Mouse (Mus musculus): Measurements from ENCODE around the gene Serpina9. TPM values are rescaled to one million over a fixed set of nuclear protein-coding genes. Genes with fewer than 3 reads are reported as not detected.
A peak's percentile ranks its signal among the peaks of the same experiment; 100 is the strongest.
"Not testable (repeated sequence)": the region's sequence is repeated elsewhere in the genome, so short reads cannot be mapped to it uniquely, and the experiment has no call there.

Gene Serpina9
- total RNA-seq, 2 experiments from 2014 or later: not detected

- peak; percentile 65 for ATAC-seq (ENCODE audit: poor library complexity, severe bottlenecking)
These were observed 20.6 kb downstream of the Serpina9 start for GRCm38 (mm10) chr12:103992945-103993344.

GRCm38 (mm10) chr12:103989857-103990256 is 23.7 kb downstream of the Serpina9 start, which contains the start of gene Serpina11:
Serpina11 (minus strand) TSS chr12:103989957.
- ATAC-seq (ENCODE audit: poor library complexity, severe bottlenecking): no peak

- no peak for ATAC-seq (ENCODE audit: poor library complexity, severe bottlenecking)
These were observed 24.1 kb downstream of the Serpina9 start for GRCm38 (mm10) chr12:103989514-103989767.

- ATAC-seq (ENCODE audit: poor library complexity, severe bottlenecking): peak; percentile 55
These were observed 24.6 kb downstream of the Serpina9 start for GRCm38 (mm10) chr12:103988754-103989513.

- ATAC-seq (ENCODE audit: poor library complexity, severe bottlenecking): peak; percentile 38
These were observed 27.7 kb downstream of the Serpina9 start for GRCm38 (mm10) chr12:103985868-103986267.

GRCm38 (mm10) chr12:103984935-103985334 is 28.6 kb downstream of the Serpina9 start:
- no peak for ATAC-seq (ENCODE audit: poor library complexity, severe bottlenecking)

- no peak for ATAC-seq (ENCODE audit: poor library complexity, severe bottlenecking)
These were observed 31.8 kb downstream of the Serpina9 start for GRCm38 (mm10) chr12:103981646-103982360.

- no peak for ATAC-seq (ENCODE audit: poor library complexity, severe bottlenecking)
These were observed 35.3 kb downstream of the Serpina9 start for GRCm38 (mm10) chr12:103978294-103978693.

- ATAC-seq (ENCODE audit: poor library complexity, severe bottlenecking): peak; percentile 80
These were observed 35.7 kb downstream of the Serpina9 start for GRCm38 (mm10) chr12:103977846-103978245.

GRCm38 (mm10) chr12:103977060-103977459 is 36.5 kb downstream of the Serpina9 start:
- no peak for ATAC-seq (ENCODE audit: poor library complexity, severe bottlenecking)

- no peak for ATAC-seq (ENCODE audit: poor library complexity, severe bottlenecking)
These were observed 42.5 kb downstream of the Serpina9 start for GRCm38 (mm10) chr12:103971080-103971479.

GRCm38 (mm10) chr12:103969577-103970116 is 43.9 kb downstream of the Serpina9 start:
- no peak for ATAC-seq (ENCODE audit: poor library complexity, severe bottlenecking)

GRCm38 (mm10) chr12:103966761-103967160 is 46.8 kb downstream of the Serpina9 start:
- no peak for ATAC-seq (ENCODE audit: poor library complexity, severe bottlenecking)

- ATAC-seq (ENCODE audit: poor library complexity, severe bottlenecking): no peak
These were observed 50.3 kb downstream of the Serpina9 start for GRCm38 (mm10) chr12:103963288-103963687.

GRCm38 (mm10) chr12:103962860-103963259 is 50.7 kb downstream of the Serpina9 start:
- ATAC-seq (ENCODE audit: poor library complexity, severe bottlenecking): no peak

GRCm38 (mm10) chr12:103962337-103962736 is 51.2 kb downstream of the Serpina9 start:
- no peak for ATAC-seq (ENCODE audit: poor library complexity, severe bottlenecking)

- no peak for ATAC-seq (ENCODE audit: poor library complexity, severe bottlenecking)
These were observed 51.8 kb downstream of the Serpina9 start for GRCm38 (mm10) chr12:103961716-103962115.

GRCm38 (mm10) chr12:103958798-103959197 is 54.8 kb downstream of the Serpina9 start, which contains the start of gene Serpina1e:
Serpina1e (minus strand) TSS chr12:103958975.
- no peak for ATAC-seq (ENCODE audit: poor library complexity, severe bottlenecking)

GRCm38 (mm10) chr12:103956555-103956954 is 57.0 kb downstream of the Serpina9 start:
- not testable (repeated sequence) for ATAC-seq (ENCODE audit: poor library complexity, severe bottlenecking)

GRCm38 (mm10) chr12:103952972-103953371 is 60.6 kb downstream of the Serpina9 start:
- not testable (repeated sequence) for ATAC-seq (ENCODE audit: poor library complexity, severe bottlenecking)

- no peak for ATAC-seq (ENCODE audit: poor library complexity, severe bottlenecking)
These were observed 67.3 kb downstream of the Serpina9 start for GRCm38 (mm10) chr12:103946243-103946642.

Measured in megakaryocyte, adult 5-6 weeks (primary cell).